Mouse (Mus musculus) C2C12 (cell line): Measurements from ENCODE around the gene Wwox. TPM values are rescaled to one million over a fixed set of nuclear protein-coding genes. Genes with fewer than 3 reads are reported as not detected.

ENCODE experiments used
- H3K27me3 ChIP-seq: one replicate; pipeline ENCODE4 v1.6.1; 2011; ENCODE audit not compliant: control insufficient read depth, insufficient read depth, insufficient read length
- H3K36me3 ChIP-seq: one replicate; pipeline ENCODE4 v1.6.1; 2011; ENCODE audit not compliant: control insufficient read depth, insufficient read depth
- H3K4me3 ChIP-seq: one replicate; pipeline ENCODE4 v1.5.1; 2011; ENCODE audit warnings: mild to moderate bottlenecking, control low read depth; ENCODE audit not compliant: poor library complexity, insufficient read depth, severe bottlenecking
- H3K79me2 ChIP-seq: one replicate; pipeline ENCODE4 v1.6.1; 2011; ENCODE audit not compliant: control insufficient read depth, insufficient read depth
- H3K79me3 ChIP-seq: one replicate; pipeline ENCODE4 v1.6.1; 2011; ENCODE audit warnings: low read depth, control low read depth
- H3ac ChIP-seq: one replicate; pipeline ENCODE3; 2011; ENCODE audit warnings: low read depth; ENCODE audit not compliant: control insufficient read depth, insufficient read length
- CEBPB ChIP-seq: IDR thresholded peaks from one replicate; pipeline ENCODE4 v1.6.1; 2011; ENCODE audit warnings: low read depth, mild to moderate bottlenecking, control low read depth, moderate library complexity
- CTCF ChIP-seq: IDR thresholded peaks from one replicate; pipeline ENCODE4 v1.5.1; 2011; ENCODE audit not compliant: control insufficient read depth, insufficient read depth, insufficient read length
- FOSL1 ChIP-seq: IDR thresholded peaks from one replicate; pipeline ENCODE4 v1.8.0; 2011; ENCODE audit warnings: mild to moderate bottlenecking, low read length; ENCODE audit not compliant: poor library complexity, insufficient read depth, severe bottlenecking
- MAX ChIP-seq: IDR thresholded peaks from one replicate; pipeline ENCODE4 v1.6.1; 2011; ENCODE audit warnings: mild to moderate bottlenecking, control low read depth
- MYOD1 ChIP-seq: IDR thresholded peaks from one replicate; pipeline ENCODE4 v1.6.1; 2011; ENCODE audit warnings: low read depth; ENCODE audit not compliant: control insufficient read depth, insufficient read length
- MYOG ChIP-seq: IDR thresholded peaks from one replicate; pipeline ENCODE4 v1.6.1; 2011; ENCODE audit not compliant: control insufficient read depth, insufficient read length; ENCODE audit errors: extremely low read depth
- USF1 ChIP-seq: IDR thresholded peaks from one replicate; pipeline ENCODE4 v1.6.1; 2011; ENCODE audit warnings: low read depth, mild to moderate bottlenecking, control low read depth, moderate library complexity
- polyA plus RNA-seq: library from polyadenylated mRNA; unstranded; fragments of >200 nt; fragmentation: generic; extraction: Trizol; gene quantifications from one replicate; pipeline ENCODE4 v1.2.1, GENCODE M21; 2012; ENCODE audit warnings: missing spikeins

Gene Wwox
- polyA plus RNA-seq, 1 experiment, result 3.7 TPM

DNA sequence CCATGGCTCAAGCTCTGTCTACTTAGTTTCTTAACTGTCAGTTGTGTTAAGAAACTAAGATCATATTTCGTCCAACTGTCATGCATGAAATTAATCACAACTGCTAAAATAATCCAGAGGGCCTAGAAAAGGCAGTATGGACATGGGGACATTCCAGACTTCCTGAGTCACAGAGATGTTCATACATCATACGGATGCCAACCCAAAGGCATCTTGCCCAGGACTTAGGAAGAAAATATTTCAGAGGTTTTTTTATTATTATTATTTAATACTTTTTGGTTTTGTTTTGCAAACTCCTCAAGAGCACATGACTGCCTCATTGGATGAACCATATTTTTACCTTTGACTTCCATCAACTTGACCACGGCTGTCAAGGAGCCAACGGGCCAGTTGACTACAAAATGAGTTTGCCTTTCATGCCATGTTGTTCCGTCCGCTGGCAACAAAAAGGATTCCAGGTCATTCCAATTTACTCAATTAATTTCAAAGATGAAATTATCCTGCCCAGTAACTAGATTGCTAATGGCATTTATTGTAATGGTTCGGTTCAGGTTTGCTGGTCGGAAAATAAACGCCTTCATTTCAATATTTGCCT is 367.5 kb downstream of the Wwox start:
- H3K79me2 ChIP-seq, result no peaks in the 10 kb centered on the region
- TF ChIP-seq MAX (no peak), USF1 (no peak), CTCF (no peak), FOSL1 (no peak)
- H3K4me3 ChIP-seq, result no peak overlapping the region
- H3K79me3 ChIP-seq, result no peaks in the 10 kb centered on the region
- H3ac ChIP-seq, result no peak overlapping the region
- no peaks in the 10 kb centered on the region for H3K36me3 ChIP-seq
- no peaks in the 10 kb centered on the region for H3K27me3 ChIP-seq

DNA sequence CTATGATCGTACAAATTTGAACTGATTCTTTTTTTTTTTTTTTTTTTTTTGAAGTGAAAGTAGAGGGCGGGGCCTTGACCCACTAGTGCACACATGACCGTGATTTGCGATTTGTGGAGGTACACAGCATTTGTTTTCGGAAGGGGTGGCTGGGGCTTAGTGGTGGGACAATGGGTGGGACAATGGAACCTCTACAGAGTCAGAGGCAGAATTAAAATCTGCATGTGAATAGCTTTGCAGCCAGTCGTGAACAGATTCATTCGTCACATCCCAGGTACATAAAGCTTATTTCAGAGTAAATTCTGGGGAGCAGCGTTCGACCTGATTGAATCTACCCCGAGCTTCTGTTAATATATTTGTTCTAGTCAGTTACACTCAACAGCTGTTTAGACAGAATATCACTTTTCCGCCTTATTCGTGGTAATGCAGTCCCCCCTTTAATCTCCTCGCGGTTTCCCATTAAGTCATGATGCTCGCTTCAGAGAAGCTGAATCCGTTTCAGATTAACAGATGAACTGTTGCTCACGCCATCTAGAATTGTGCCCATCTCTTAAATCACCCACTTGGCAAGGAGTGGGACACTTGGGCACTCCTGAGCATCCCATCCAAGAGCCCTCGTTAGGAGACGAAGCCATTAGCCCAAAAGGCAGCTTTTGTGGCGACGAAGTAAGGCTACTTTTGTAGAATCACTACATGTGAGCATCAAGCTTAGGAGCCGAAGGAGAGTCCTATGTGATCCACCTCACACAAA is 368.4 kb downstream of the Wwox start:
- no peak overlapping the region for H3ac ChIP-seq
- no peaks in the 10 kb centered on the region for H3K27me3 ChIP-seq
- H3K36me3 ChIP-seq, result no peaks in the 10 kb centered on the region
- H3K4me3 ChIP-seq, result no peak overlapping the region
- H3K79me2 ChIP-seq, result no peaks in the 10 kb centered on the region
- H3K79me3 ChIP-seq, result no peaks in the 10 kb centered on the region
- TF ChIP-seq MYOG (no peak), MAX (no peak), MYOD1 (no peak), CTCF (no peak), USF1 (no peak), CEBPB (no peak), FOSL1 (no peak)

DNA sequence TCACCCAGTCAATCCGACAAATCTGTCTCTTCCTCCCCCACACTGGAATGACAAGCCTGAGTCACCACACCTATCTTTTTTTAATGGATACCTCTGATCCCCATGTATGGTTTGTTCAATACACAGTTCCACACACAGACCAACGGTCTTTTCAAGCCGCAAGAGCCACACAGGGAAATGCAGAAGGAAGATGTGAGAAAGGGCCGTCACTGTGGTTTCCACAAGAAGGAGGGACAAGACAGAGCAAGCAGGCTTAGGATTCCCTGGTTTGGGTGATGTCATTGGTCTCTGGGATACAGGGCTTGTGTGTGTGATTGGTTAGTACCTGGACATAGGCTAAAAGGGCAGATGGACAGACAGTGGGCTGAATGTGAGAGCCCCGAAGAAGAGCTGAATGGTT is 371.0 kb downstream of the Wwox start:
- no peak overlapping the region for H3ac ChIP-seq
- no peaks in the 10 kb centered on the region for H3K79me2 ChIP-seq
- H3K36me3 ChIP-seq, result no peaks in the 10 kb centered on the region
- no peaks in the 10 kb centered on the region for H3K79me3 ChIP-seq
- no peaks in the 10 kb centered on the region for H3K27me3 ChIP-seq
- TF ChIP-seq MYOD1 (no peak), FOSL1 (no peak), CTCF (no peak), CEBPB (no peak), MAX (no peak), USF1 (no peak), MYOG (no peak)
- no peak overlapping the region for H3K4me3 ChIP-seq

GRCm38 (mm10) chr8:114813830-114814229 is 374.4 kb downstream of the Wwox start:
- Histone ChIP-seq H3K79me3 (no peaks in the 10 kb centered on the region), H3K4me3 (no peak overlapping the region), H3K36me3 (no peaks in the 10 kb centered on the region), H3K79me2 (no peaks in the 10 kb centered on the region), H3K27me3 (no peaks in the 10 kb centered on the region), H3ac (no peak overlapping the region)
- TF ChIP-seq CTCF (no peak), MYOG (no peak), USF1 (no peak), FOSL1 (no peak), MAX (no peak), MYOD1 (no peak), CEBPB (no peak)

DNA sequence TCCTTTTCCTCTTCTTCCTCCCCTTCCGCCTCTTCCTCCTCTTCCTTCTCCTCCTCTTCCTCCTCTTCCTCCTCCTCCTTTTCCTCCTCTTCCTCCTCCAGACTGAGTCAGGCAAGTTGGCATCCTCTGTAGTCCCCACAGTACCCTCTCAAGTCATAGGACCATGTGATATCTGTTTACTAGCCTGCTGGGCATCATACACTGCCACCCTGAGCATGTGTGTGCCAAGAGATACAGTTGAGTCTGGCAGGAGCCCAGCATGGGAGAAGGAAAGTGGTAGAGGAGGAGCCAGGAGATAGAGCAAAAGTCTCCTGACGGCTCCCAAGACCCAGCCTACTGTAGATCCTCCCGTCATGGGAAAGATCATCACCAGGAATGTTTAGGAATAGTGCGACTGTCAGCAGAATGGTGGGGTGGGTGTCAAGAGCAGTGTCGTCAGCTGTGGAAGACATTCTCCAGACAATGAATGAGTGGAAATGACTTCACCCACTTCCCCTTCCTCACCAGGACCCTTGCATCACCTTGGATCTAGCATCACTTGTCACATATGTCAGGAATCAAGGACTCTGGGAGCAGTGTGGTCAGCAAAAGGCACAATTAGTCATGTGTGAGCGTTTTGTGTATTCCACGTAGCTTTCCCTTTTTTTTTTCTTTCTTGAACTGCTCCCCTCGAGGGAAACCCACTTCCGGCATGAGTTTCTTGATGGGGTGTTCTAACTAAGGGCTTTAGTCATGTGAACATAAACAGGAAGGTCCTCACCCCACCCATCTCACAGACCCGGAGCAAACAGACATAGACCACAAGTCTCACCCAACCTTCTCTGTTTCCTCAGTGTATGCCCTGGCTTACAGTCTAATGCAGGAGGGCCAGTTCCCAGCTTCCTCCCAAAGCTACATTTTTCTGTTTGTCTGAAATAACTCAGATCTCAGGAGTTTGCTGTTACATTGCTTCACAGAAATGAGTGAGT is 375.6 kb downstream of the Wwox start:
- no peak overlapping the region for H3K4me3 ChIP-seq
- H3K27me3 ChIP-seq, result no peaks in the 10 kb centered on the region
- H3K36me3 ChIP-seq, result no peaks in the 10 kb centered on the region
- no peak for TF ChIP-seq CEBPB
- no peak for TF ChIP-seq MYOG
- no peak for TF ChIP-seq CTCF
- no peak for TF ChIP-seq FOSL1
- no peak for TF ChIP-seq MAX
- TF ChIP-seq USF1, result no peak
- TF ChIP-seq MYOD1, result no peak
- no peaks in the 10 kb centered on the region for H3K79me3 ChIP-seq
- no peak overlapping the region for H3ac ChIP-seq
- no peaks in the 10 kb centered on the region for H3K79me2 ChIP-seq

DNA sequence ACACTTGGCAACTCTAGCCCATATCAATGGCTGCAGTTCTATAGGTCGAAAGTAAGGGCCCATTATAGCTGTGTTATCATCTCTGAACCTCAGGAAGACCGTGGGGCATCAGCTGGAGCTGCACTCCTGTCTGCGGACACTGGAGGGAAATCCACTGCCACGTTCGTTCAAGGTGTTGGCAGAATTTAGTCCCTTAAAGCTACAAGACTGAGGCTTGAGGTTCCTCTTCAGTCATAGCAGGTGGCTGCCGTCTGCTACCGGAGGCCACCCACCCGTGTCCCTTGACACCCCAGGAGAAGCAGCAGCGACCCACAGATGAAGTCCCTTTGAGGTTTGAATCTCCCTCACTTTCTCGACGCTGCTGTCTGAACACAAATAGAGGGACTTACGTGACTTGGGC is 376.9 kb downstream of the Wwox start:
- H3K79me3 ChIP-seq, result no peaks in the 10 kb centered on the region
- H3K36me3 ChIP-seq, result no peaks in the 10 kb centered on the region
- H3K79me2 ChIP-seq, result no peaks in the 10 kb centered on the region
- no peak overlapping the region for H3K4me3 ChIP-seq
- TF ChIP-seq USF1, result no peak
- no peak for TF ChIP-seq CTCF
- no peak for TF ChIP-seq MYOD1
- TF ChIP-seq FOSL1, result no peak
- no peak for TF ChIP-seq CEBPB
- TF ChIP-seq MYOG, result no peak
- TF ChIP-seq MAX, result no peak
- no peaks in the 10 kb centered on the region for H3K27me3 ChIP-seq
- no peak overlapping the region for H3ac ChIP-seq
